Mouse (Mus musculus): Measurements from ENCODE around the gene Lmcd1. TPM values are rescaled to one million over a fixed set of nuclear protein-coding genes. Genes with fewer than 3 reads are reported as not detected.

Lmcd1 gene
- polyA plus RNA-seq, 1 experiment from 2014 or later = 17.5 TPM

DNA sequence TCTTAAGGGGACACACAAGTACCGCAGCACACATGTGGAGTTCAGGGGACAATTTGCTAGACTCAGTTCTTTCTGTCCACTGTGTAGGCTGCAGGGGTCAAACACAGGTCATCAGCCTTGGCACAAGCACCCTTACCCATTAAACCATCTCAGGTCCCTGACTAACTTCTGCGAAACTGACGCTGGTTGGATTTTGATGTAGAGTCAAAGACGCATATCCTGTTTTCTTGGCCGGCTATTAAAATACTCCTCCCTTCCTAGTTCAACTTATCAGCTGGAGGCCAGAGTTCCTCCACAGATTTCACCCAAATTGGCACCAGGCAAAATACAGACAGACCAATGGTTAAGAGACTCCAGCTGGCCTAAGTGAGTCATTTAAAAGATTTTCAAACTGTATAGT lies 54.2 kb downstream of the Lmcd1 start:
- no peaks in the 10 kb centered on the region for H3K36me3 ChIP-seq
- ATAC-seq = no peak
- H3K4me3 ChIP-seq (replicated peaks) = no peak overlapping the region
- no peak overlapping the region for H3K9ac ChIP-seq (replicated peaks)
- WGBS = 91% methylated on average over 5 of the region's 5 CpGs
- no peaks in the 10 kb centered on the region for H3K9me3 ChIP-seq
- no peaks in the 10 kb centered on the region for H3K27me3 ChIP-seq
- no peak overlapping the region for H3K4me2 ChIP-seq (replicated peaks)
- no peak overlapping the region for H3K27ac ChIP-seq
- H3K4me1 ChIP-seq (replicated peaks) = no peaks in the 10 kb centered on the region

DNA sequence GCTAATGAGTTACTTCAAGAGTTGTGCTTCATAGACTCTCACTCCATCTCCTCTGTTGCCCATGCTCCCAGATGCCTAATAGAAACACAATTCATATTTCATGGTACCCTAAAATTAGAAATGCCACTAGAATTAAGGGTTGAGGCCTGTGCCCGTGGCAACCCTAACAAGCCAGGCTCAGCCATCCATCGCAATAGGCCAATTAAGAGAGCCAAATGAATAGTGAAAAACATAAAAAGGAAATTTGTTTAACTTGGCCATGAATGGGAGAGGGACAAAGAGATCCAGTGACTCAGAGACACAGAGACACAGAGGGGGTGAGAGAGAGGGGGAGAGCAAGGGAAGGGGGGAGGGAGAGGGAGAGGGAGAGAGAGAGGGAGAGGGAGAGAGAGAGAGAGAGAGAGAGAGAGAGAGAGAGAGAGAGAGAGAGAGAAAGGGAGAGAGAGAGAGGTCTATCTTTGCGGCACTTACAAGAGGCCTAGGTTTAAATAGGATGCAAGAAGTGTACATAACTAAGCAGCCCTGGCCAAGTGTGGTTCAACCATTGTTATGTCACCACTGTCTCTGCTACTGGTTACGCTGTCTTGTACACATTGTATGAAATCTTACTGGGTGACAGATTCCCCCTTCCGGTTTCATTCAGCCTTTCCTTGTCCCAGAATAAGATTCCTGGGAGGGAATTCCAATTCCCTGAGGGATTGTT lies 57.1 kb downstream of the Lmcd1 start:
- Histone ChIP-seq H3K4me2 (replicated peaks) (no peak overlapping the region), H3K36me3 (no peaks in the 10 kb centered on the region), H3K9me3 (no peaks in the 10 kb centered on the region), H3K4me3 (replicated peaks) (no peak overlapping the region), H3K27me3 (no peaks in the 10 kb centered on the region), H3K9ac (replicated peaks) (no peak overlapping the region), H3K27ac (no peak overlapping the region), H3K4me1 (replicated peaks) (no peaks in the 10 kb centered on the region)
- no peak for ATAC-seq
- WGBS = 80% methylated on average over 5 of the region's 5 CpGs

DNA sequence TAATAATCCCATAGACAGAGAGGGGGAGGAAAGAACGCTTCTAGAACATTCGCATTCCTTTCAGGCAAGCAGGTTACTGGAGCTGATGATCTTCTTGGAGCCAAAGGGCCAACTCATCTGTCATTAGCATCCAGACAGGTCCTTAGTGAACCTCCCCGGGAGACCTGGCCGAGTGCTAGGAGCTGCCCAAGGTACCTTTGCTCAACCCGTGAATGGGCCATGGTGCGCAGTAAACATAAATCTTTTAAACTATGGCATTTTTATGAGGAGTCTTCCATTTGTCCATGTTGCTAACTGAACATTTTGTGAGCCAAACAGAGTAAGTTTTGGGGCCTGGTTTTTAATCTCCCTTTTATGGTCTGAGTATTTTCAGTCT lies 57.7 kb downstream of the Lmcd1 start:
- Histone ChIP-seq H3K4me1 (replicated peaks) (no peaks in the 10 kb centered on the region), H3K27me3 (no peaks in the 10 kb centered on the region), H3K9ac (replicated peaks) (no peak overlapping the region), H3K36me3 (no peaks in the 10 kb centered on the region), H3K27ac (no peak overlapping the region), H3K4me3 (replicated peaks) (no peak overlapping the region), H3K4me2 (replicated peaks) (no peak overlapping the region), H3K9me3 (no peaks in the 10 kb centered on the region)
- ATAC-seq = no peak
- WGBS = 87% methylated on average over 6 of the region's 6 CpGs

DNA sequence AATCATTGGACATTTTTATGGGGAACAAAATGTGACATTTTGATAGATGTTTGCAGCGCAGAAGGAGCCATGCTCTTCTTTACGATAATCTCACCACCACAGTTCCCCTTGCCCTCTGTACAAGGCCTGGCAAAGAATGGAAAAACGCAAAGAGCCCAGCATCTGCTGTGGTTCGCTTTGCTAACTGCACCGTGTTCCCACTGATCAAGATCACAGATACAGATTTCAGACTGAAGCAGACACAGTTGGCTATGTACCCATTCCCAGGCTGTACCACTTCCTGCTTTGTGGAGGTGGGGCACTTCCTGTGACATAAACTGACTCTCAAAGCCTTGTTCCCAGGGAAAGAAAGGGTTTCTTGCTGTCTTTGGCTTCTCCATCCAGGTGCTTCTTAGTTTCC lies 60.4 kb downstream of the Lmcd1 start:
- no peak overlapping the region for H3K27ac ChIP-seq
- no peak overlapping the region for H3K4me2 ChIP-seq (replicated peaks)
- H3K27me3 ChIP-seq = no peaks in the 10 kb centered on the region
- no peaks in the 10 kb centered on the region for H3K9me3 ChIP-seq
- no peaks in the 10 kb centered on the region for H3K36me3 ChIP-seq
- H3K4me1 ChIP-seq (replicated peaks) = no peaks in the 10 kb centered on the region
- no peak overlapping the region for H3K4me3 ChIP-seq (replicated peaks)
- H3K9ac ChIP-seq (replicated peaks) = no peak overlapping the region
- no peak for ATAC-seq
- WGBS = 93% methylated on average over 5 of the region's 5 CpGs

DNA sequence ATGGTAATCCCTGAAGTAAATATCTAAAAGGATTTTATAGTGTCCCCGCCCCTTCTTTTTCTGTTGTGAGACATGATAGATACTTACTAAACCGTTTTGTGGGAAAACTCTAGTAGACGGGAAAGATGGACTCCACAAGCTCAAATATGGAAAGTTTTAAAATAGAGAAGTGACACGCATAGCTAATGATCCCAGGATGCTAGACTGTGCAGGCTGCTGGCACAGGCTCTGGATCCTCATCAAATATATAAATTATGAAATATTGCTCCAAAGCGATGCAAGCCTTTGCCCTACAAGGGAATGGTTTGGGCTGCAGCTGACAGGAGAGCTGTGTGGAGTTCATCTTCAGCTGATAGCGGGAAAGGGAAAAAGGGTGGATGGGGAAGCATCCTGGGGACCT lies 64.1 kb downstream of the Lmcd1 start:
- Histone ChIP-seq H3K4me1 (replicated peaks) (no peaks in the 10 kb centered on the region), H3K9ac (replicated peaks) (no peak overlapping the region), H3K36me3 (no peaks in the 10 kb centered on the region), H3K27me3 (no peaks in the 10 kb centered on the region), H3K9me3 (no peaks in the 10 kb centered on the region), H3K4me2 (replicated peaks) (no peak overlapping the region), H3K27ac (no peak overlapping the region), H3K4me3 (replicated peaks) (no peak overlapping the region)
- no peak for ATAC-seq
- WGBS = 90% methylated on average over 6 of the region's 6 CpGs

DNA sequence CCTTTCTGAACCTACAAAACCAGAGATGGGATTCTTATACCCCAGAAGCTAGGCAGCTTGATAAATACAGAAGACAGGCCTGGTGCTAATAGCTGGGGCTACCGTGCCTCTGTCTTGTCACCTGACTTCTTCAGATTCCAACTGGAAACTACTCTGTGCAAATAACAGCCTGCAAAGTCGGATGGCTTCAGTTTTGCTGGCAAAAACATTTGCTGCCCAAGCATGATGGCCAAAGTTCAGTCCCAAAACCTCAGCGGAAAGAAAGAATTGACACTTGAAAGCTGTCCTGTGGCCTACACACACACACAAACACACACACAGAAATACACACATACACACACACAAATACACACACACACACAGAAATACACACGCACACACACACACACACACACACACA lies 65.5 kb downstream of the Lmcd1 start:
- Histone ChIP-seq H3K27me3 (no peaks in the 10 kb centered on the region), H3K9ac (replicated peaks) (no peak overlapping the region), H3K4me1 (replicated peaks) (no peaks in the 10 kb centered on the region), H3K4me2 (replicated peaks) (no peak overlapping the region), H3K9me3 (no peaks in the 10 kb centered on the region), H3K27ac (no peak overlapping the region), H3K4me3 (replicated peaks) (no peak overlapping the region), H3K36me3 (no peaks in the 10 kb centered on the region)
- no peak for ATAC-seq
- WGBS = 90% methylated on average over 4 of the region's 4 CpGs

DNA sequence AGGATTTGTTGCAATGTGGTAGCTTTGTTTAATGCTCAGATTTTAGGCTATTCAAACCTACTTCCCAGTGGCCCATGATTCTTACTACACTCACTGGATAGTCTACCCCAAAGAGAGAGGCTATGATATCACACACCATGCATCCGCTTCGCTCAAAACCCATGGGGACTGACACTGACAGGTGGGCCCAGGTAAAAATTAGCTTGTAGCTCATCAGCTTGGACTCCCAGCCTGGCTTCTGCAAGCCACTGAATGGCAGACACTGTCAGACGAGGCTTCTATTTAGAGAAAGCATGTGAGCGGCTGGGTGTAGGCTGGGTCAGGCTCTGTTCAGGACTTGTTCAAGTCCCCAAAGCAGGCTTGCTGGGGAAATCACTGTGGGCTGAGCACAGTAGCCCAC lies 76.9 kb downstream of the Lmcd1 start:
- no peak overlapping the region for H3K27ac ChIP-seq
- H3K4me2 ChIP-seq (replicated peaks) = no peak overlapping the region
- no peak overlapping the region for H3K4me3 ChIP-seq (replicated peaks)
- H3K9me3 ChIP-seq = no peaks in the 10 kb centered on the region
- no peak for ATAC-seq
- no peaks in the 10 kb centered on the region for H3K27me3 ChIP-seq
- WGBS = 93% methylated on average over 4 of the region's 4 CpGs
- H3K4me1 ChIP-seq (replicated peaks) = no peaks in the 10 kb centered on the region
- no peaks in the 10 kb centered on the region for H3K36me3 ChIP-seq
- H3K9ac ChIP-seq (replicated peaks) = no peak overlapping the region

DNA sequence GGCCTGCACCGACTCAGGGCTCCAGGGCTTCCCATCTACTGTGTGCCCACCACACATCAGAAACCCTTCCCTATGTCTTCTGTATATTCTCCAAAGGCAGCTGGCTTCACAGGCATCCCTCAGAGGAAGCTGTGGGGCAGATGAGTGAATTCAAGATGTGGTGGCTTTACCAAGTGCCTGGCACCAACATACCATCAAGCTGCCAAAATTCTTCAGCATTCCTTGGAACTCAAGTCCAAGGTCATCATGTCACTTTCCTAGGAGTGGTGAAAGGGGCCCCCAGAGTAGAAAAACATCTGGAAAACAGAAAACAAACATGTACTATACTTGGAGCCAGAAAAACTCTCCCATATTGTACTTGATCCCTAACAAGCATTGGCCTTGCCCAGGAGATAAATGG lies 85.8 kb downstream of the Lmcd1 start:
- Histone ChIP-seq H3K4me1 (replicated peaks) (no peaks in the 10 kb centered on the region), H3K27ac (no peak overlapping the region), H3K4me3 (replicated peaks) (no peak overlapping the region), H3K27me3 (no peaks in the 10 kb centered on the region), H3K4me2 (replicated peaks) (no peak overlapping the region), H3K9me3 (no peaks in the 10 kb centered on the region), H3K36me3 (no peaks in the 10 kb centered on the region), H3K9ac (replicated peaks) (no peak overlapping the region)
- 94% methylated on average over 1 of the region's 1 CpGs for WGBS
- ATAC-seq = no peak

DNA sequence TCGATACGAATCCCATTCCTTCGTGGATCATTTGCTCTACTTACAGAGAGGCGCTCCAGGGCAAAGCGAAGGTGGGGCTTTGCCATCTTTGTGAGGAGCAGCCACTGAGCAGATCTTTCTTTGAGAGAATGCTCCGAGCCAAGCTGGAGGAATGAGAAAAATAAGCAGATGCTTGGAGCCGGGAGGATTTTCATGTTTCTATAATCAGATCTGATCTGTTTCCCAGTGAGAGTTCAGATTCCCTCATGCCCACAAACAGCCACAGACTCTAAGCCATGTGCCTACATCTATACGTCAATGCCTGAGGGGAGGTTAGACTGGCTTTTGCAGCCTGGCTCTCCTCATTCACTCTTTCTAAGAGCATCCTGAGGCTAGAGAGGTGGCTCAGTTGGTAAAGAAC lies 87.1 kb downstream of the Lmcd1 start:
- ATAC-seq = no peak
- no peaks in the 10 kb centered on the region for H3K36me3 ChIP-seq
- H3K4me3 ChIP-seq (replicated peaks) = no peak overlapping the region
- H3K4me1 ChIP-seq (replicated peaks) = no peaks in the 10 kb centered on the region
- H3K9me3 ChIP-seq = no peaks in the 10 kb centered on the region
- no peaks in the 10 kb centered on the region for H3K27me3 ChIP-seq
- H3K27ac ChIP-seq = no peak overlapping the region
- H3K9ac ChIP-seq (replicated peaks) = no peak overlapping the region
- no peak overlapping the region for H3K4me2 ChIP-seq (replicated peaks)
- 71% methylated on average over 8 of the region's 8 CpGs for WGBS

DNA sequence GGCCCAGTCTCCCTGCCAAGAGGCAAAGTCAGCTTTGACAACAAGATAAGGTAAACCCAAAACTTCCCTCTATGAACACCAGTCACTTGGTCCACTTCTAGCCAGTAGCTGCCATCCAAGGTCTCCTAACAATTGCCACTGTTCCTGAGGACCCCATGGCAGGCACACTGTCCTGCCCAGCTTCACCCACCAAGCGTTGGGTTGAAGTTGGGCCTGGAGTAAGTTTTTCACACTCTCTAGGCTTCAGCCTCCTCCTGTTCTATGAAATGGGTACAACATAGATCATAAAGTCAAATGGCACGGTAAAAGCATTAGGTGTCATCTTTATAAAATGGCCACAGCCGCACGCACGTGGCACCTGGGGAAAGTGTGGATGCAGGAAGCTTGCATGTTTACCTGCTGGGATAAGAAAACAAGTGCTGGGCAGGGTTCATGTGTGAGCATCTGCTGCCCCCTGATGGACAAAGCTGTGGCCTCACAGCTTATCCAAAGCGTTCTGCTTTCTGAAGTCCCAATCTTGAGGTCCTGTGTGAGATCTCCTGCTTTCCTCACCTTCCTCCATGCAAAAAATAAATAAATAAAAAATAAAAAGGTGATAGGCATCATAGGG lies 88.9 kb downstream of the Lmcd1 start:
- H3K4me1 ChIP-seq (replicated peaks) = no peaks in the 10 kb centered on the region
- H3K9ac ChIP-seq (replicated peaks) = no peak overlapping the region
- no peaks in the 10 kb centered on the region for H3K27me3 ChIP-seq
- 49% methylated on average over 6 of the region's 6 CpGs for WGBS
- no peak overlapping the region for H3K4me3 ChIP-seq (replicated peaks)
- no peak overlapping the region for H3K4me2 ChIP-seq (replicated peaks)
- ATAC-seq = peak; percentile 80
- no peaks in the 10 kb centered on the region for H3K36me3 ChIP-seq
- H3K9me3 ChIP-seq = no peaks in the 10 kb centered on the region
- no peak overlapping the region for H3K27ac ChIP-seq

DNA sequence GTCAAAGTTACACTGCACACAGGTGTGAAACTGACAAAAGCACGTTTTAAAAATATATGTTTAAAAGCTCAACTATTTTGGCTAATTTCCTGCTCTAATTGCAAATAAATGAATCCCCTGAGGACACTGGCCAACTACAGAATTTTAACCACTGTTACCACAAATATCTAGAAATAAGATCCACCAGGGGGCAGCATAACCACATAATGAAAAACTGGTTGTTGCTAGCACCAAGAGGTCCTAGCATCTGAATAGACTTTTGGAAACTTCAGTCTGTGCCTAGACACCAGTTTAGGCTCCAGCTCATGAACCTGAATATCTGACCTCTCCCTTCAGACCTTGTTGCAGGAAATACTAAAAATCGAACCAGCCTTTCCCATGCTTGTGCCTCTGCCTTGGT lies 91.0 kb downstream of the Lmcd1 start:
- Histone ChIP-seq H3K4me1 (replicated peaks) (no peaks in the 10 kb centered on the region), H3K4me3 (replicated peaks) (no peak overlapping the region), H3K4me2 (replicated peaks) (no peak overlapping the region), H3K27ac (no peak overlapping the region), H3K9me3 (no peaks in the 10 kb centered on the region), H3K27me3 (no peaks in the 10 kb centered on the region), H3K36me3 (no peaks in the 10 kb centered on the region), H3K9ac (replicated peaks) (no peak overlapping the region)
- ATAC-seq = no peak
- 44% methylated on average over 2 of the region's 2 CpGs for WGBS

DNA sequence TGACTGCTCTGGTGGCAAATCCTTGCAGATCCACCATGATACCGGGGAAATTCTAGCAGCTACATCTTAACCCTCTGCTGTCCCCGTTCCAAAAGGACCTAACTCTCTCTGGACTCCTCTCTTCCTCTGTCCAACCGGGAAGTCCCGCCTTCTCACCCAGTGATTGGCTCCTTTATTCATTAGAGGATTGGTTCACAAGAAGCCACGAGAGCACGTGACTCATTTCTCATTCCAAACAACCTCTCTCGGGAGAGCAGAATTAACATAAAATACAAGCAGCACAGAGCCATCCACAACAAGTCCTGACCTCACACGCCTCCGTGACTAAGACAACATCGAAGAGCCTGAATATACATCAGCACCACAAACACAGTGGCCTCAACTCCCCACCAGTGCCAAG lies 91.7 kb downstream of the Lmcd1 start:
- Histone ChIP-seq H3K4me3 (replicated peaks) (no peak overlapping the region), H3K27ac (no peak overlapping the region), H3K4me2 (replicated peaks) (no peak overlapping the region), H3K27me3 (no peaks in the 10 kb centered on the region), H3K36me3 (no peaks in the 10 kb centered on the region), H3K4me1 (replicated peaks) (no peaks in the 10 kb centered on the region), H3K9ac (replicated peaks) (no peak overlapping the region), H3K9me3 (no peaks in the 10 kb centered on the region)
- 77% methylated on average over 10 of the region's 10 CpGs for WGBS
- ATAC-seq = no peak
